Mouse (Mus musculus) left cerebral cortex, postnatal 4 days (tissue): ENCODE data around the gene Kbtbd3. TPM values are rescaled to one million over a fixed set of nuclear protein-coding genes. Genes with fewer than 3 reads are reported as not detected.

Experiments
- microRNA-seq: library from miRNA; unstranded; fragments of <30 nt; microRNA quantifications from one replicate; pipeline ENCODE4 v1.2.0, GENCODE M21; 2022
- total RNA-seq, 2 experiments: library from RNA; stranded (reverse); gene quantifications; 2 replicates each; pipeline ENCODE4 v1.2.3; 2021

Gene Kbtbd3
- total RNA-seq, 2 experiments from 2014 or later, result 8.0 to 10.5 TPM

Small RNAs within 50 kb of the gene (microRNA-seq; reads per million reads assigned to microRNA genes)
- gene Gm22195 (not detected), gene Gm23992 (not detected)

Other genes starting within 250 kb of the Kbtbd3 start
- gene Aasdhppt, start 362 bp upstream of the Kbtbd3 start, total RNA-seq, result 10 to 100 TPM; 25.1 to 26.9 TPM
- 10 to 100 TPM; 41.6 to 44.9 TPM for gene Msantd4, start 66.7 kb downstream of the Kbtbd3 start, total RNA-seq